Mouse (Mus musculus): ENCODE measurements around the gene Armc9. TPM values are rescaled to one million over a fixed set of nuclear protein-coding genes. Genes with fewer than 3 reads are reported as not detected.

Gene Armc9
- polyA plus RNA-seq, 1 experiment from 2014 or later, result 41.2 TPM

- H3K27me3 ChIP-seq, result no peaks in the 10 kb centered on the region
- 52% methylated on average over 7 of the region's 7 CpGs for WGBS
- H3K36me3 ChIP-seq, result peaks cover 44% of the 10 kb centered on the region
- no peaks in the 10 kb centered on the region for H3K9me3 ChIP-seq
- H3K4me1 ChIP-seq, result no peaks in the 10 kb centered on the region
- ATAC-seq (ENCODE audit: low FRiP score, low read depth), result peak; percentile 69
- no peak overlapping the region for H3K27ac ChIP-seq (replicated peaks)
- H3K4me3 ChIP-seq, result no peak overlapping the region
- H3K9ac ChIP-seq (replicated peaks), result no peak overlapping the region
- H3K4me2 ChIP-seq (replicated peaks), result no peak overlapping the region
Observed at GRCm38 (mm10) chr1:86178462-86179253, 24.1 kb downstream of the Armc9 start.

- Histone ChIP-seq H3K27ac (replicated peaks) (no peak overlapping the region), H3K9me3 (no peaks in the 10 kb centered on the region), H3K27me3 (no peaks in the 10 kb centered on the region), H3K4me1 (no peaks in the 10 kb centered on the region), H3K4me3 (no peak overlapping the region), H3K9ac (replicated peaks) (no peak overlapping the region), H3K36me3 (peaks cover 21% of the 10 kb centered on the region), H3K4me2 (replicated peaks) (no peak overlapping the region)
- ATAC-seq (ENCODE audit: low FRiP score, low read depth), result no peak
- 83% methylated on average over 5 of the region's 5 CpGs for WGBS
Observed at GRCm38 (mm10) chr1:86182004-86182709, 27.6 kb downstream of the Armc9 start.

- H3K36me3 ChIP-seq, result peaks cover 14% of the 10 kb centered on the region
Observed at GRCm38 (mm10) chr1:86183577-86184263, 29.1 kb downstream of the Armc9 start.

GRCm38 (mm10) chr1:86186762-86187161, 32.2 kb downstream of the Armc9 start:
- Histone ChIP-seq H3K4me3 (no peak overlapping the region), H3K27me3 (no peaks in the 10 kb centered on the region), H3K36me3 (peaks cover 28% of the 10 kb centered on the region), H3K4me2 (replicated peaks) (no peak overlapping the region), H3K27ac (replicated peaks) (no peak overlapping the region), H3K9me3 (no peaks in the 10 kb centered on the region), H3K9ac (replicated peaks) (no peak overlapping the region), H3K4me1 (no peaks in the 10 kb centered on the region)
- WGBS, result 90% methylated on average over 7 of the region's 7 CpGs
- ATAC-seq (ENCODE audit: low FRiP score, low read depth), result no peak

More at GRCm38 (mm10) chr1:86183577-86184263, 29.1 kb downstream of the Armc9 start:
- WGBS, result 90% methylated on average over 4 of the region's 4 CpGs
- ATAC-seq (ENCODE audit: low FRiP score, low read depth), result no peak
- H3K4me1 ChIP-seq, result no peaks in the 10 kb centered on the region
- no peak overlapping the region for H3K4me3 ChIP-seq
- no peak overlapping the region for H3K4me2 ChIP-seq (replicated peaks)
- H3K27me3 ChIP-seq, result no peaks in the 10 kb centered on the region
- no peak overlapping the region for H3K9ac ChIP-seq (replicated peaks)
- H3K27ac ChIP-seq (replicated peaks), result no peak overlapping the region
- H3K9me3 ChIP-seq, result no peaks in the 10 kb centered on the region

GRCm38 (mm10) chr1:86187856-86188255, 33.3 kb downstream of the Armc9 start:
- no peak overlapping the region for H3K9ac ChIP-seq (replicated peaks)
- no peaks in the 10 kb centered on the region for H3K9me3 ChIP-seq
- H3K4me3 ChIP-seq, result no peak overlapping the region
- H3K27me3 ChIP-seq, result no peaks in the 10 kb centered on the region
- H3K27ac ChIP-seq (replicated peaks), result no peak overlapping the region
- WGBS, result 70% methylated on average over 2 of the region's 2 CpGs
- no peak for ATAC-seq (ENCODE audit: low FRiP score, low read depth)
- H3K4me1 ChIP-seq, result no peaks in the 10 kb centered on the region
- H3K36me3 ChIP-seq, result peaks cover 28% of the 10 kb centered on the region
- no peak overlapping the region for H3K4me2 ChIP-seq (replicated peaks)

- no peak overlapping the region for H3K27ac ChIP-seq (replicated peaks)
- 92% methylated on average over 2 of the region's 2 CpGs for WGBS
- H3K4me2 ChIP-seq (replicated peaks), result no peak overlapping the region
- no peak overlapping the region for H3K9ac ChIP-seq (replicated peaks)
- peaks cover 27% of the 10 kb centered on the region for H3K36me3 ChIP-seq
- no peaks in the 10 kb centered on the region for H3K4me1 ChIP-seq
- H3K4me3 ChIP-seq, result no peak overlapping the region
- no peaks in the 10 kb centered on the region for H3K9me3 ChIP-seq
- no peak for ATAC-seq (ENCODE audit: low FRiP score, low read depth)
- H3K27me3 ChIP-seq, result no peaks in the 10 kb centered on the region
Observed at GRCm38 (mm10) chr1:86188271-86188670, 33.7 kb downstream of the Armc9 start.

GRCm38 (mm10) chr1:86189034-86189702, 34.6 kb downstream of the Armc9 start:
- Histone ChIP-seq H3K27ac (replicated peaks) (no peak overlapping the region), H3K4me1 (no peaks in the 10 kb centered on the region), H3K27me3 (no peaks in the 10 kb centered on the region), H3K9me3 (no peaks in the 10 kb centered on the region), H3K9ac (replicated peaks) (no peak overlapping the region), H3K36me3 (peaks cover 31% of the 10 kb centered on the region), H3K4me2 (replicated peaks) (no peak overlapping the region), H3K4me3 (no peak overlapping the region)
- 77% methylated on average over 6 of the region's 6 CpGs for WGBS
- ATAC-seq (ENCODE audit: low FRiP score, low read depth), result no peak

- H3K9ac ChIP-seq (replicated peaks), result no peak overlapping the region
- H3K27me3 ChIP-seq, result no peaks in the 10 kb centered on the region
- no peaks in the 10 kb centered on the region for H3K9me3 ChIP-seq
- H3K27ac ChIP-seq (replicated peaks), result no peak overlapping the region
- H3K4me2 ChIP-seq (replicated peaks), result no peak overlapping the region
- no peaks in the 10 kb centered on the region for H3K4me1 ChIP-seq
- peaks cover 39% of the 10 kb centered on the region for H3K36me3 ChIP-seq
- ATAC-seq (ENCODE audit: low FRiP score, low read depth), result no peak
- WGBS, result 88% methylated on average over 6 of the region's 6 CpGs
- H3K4me3 ChIP-seq, result no peak overlapping the region
Observed at GRCm38 (mm10) chr1:86190843-86191242, 36.3 kb downstream of the Armc9 start.

- 76% methylated on average over 7 of the region's 7 CpGs for WGBS
- Histone ChIP-seq H3K27me3 (no peaks in the 10 kb centered on the region), H3K4me3 (no peak overlapping the region), H3K9ac (replicated peaks) (no peak overlapping the region), H3K27ac (replicated peaks) (no peak overlapping the region), H3K9me3 (no peaks in the 10 kb centered on the region), H3K4me2 (replicated peaks) (no peak overlapping the region), H3K4me1 (no peaks in the 10 kb centered on the region), H3K36me3 (peaks cover 58% of the 10 kb centered on the region)
- no peak for ATAC-seq (ENCODE audit: low FRiP score, low read depth)
Observed at GRCm38 (mm10) chr1:86194044-86194443, 39.5 kb downstream of the Armc9 start.

GRCm38 (mm10) chr1:86198276-86198675, 43.7 kb downstream of the Armc9 start:
- Histone ChIP-seq H3K27ac (replicated peaks) (no peak overlapping the region), H3K27me3 (no peaks in the 10 kb centered on the region), H3K9me3 (no peaks in the 10 kb centered on the region), H3K9ac (replicated peaks) (no peak overlapping the region), H3K36me3 (peaks cover 79% of the 10 kb centered on the region), H3K4me2 (replicated peaks) (no peak overlapping the region), H3K4me3 (no peak overlapping the region), H3K4me1 (no peaks in the 10 kb centered on the region)
- WGBS, result 83% methylated on average over 6 of the region's 6 CpGs
- ATAC-seq (ENCODE audit: low FRiP score, low read depth), result no peak

GRCm38 (mm10) chr1:86199026-86199425, 44.4 kb downstream of the Armc9 start:
- H3K27me3 ChIP-seq, result no peaks in the 10 kb centered on the region
- H3K4me3 ChIP-seq, result no peak overlapping the region
- no peak overlapping the region for H3K4me2 ChIP-seq (replicated peaks)
- H3K9me3 ChIP-seq, result peaks cover 2% of the 10 kb centered on the region; the same call in 1 of the 2 replicates
- H3K27ac ChIP-seq (replicated peaks), result no peak overlapping the region
- H3K9ac ChIP-seq (replicated peaks), result no peak overlapping the region
- ATAC-seq (ENCODE audit: low FRiP score, low read depth), result no peak
- 85% methylated on average over 5 of the region's 5 CpGs for WGBS
- H3K36me3 ChIP-seq, result peaks cover 83% of the 10 kb centered on the region
- H3K4me1 ChIP-seq, result no peaks in the 10 kb centered on the region
